In the genomic region with DNA sequence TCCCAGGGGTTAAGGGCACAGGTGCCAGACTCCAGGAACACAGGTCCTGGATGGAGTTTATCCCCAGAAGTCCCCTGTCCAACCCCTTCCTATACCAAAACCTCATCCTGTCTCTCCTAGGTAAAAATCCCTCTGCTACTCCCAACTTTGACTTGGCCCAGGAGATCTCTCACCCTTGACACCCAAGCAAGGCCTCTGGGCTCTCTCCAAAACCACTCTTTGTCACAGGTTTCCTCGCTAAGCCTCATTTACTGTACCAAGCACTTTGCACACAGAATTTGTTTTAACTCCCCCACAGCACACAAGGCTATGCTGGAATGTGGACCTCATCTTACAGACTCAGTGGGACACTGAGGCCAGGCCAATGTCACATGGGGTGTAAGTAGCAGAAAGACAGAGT, we compare ENCODE assay signal across 9 mouse cellular contexts.
DNase-seq lines count a peak whose midpoint lies in the region; ATAC-seq lines count a peak whose summit lies in the region.
"Had no signal": no experiment of that assay in that cellular context is flagged by ENCODE, and none has a peak within 500 bp of the region (broad histone marks: within the 10 kb centered on the region; RNA-seq: fewer than 3 reads in every experiment).

No protein-coding gene starts in this region.

- 80% methylated on average over 1 of the region's 1 CpGs for WGBS in heart, embryonic 11.5 days (ENCODE audit: insufficient replicate concordance)
- 31% methylated on average over 1 of the region's 1 CpGs for WGBS in kidney, embryonic 14.5 days
- 70% methylated on average over 1 of the region's 1 CpGs for WGBS in embryonic facial prominence, embryonic 12.5 days
- WGBS in limb, embryonic 12.5 days: 82% methylated on average over 1 of the region's 1 CpGs

- no peaks in the 10 kb centered on the region for H3K9me3 ChIP-seq in heart, embryonic 11.5 days (replicated peaks; ENCODE audit: control insufficient read depth, low read length)
- H3K9me3 ChIP-seq in kidney, embryonic 14.5 days (ENCODE audit: control insufficient read depth, low read length): no peaks in the 10 kb centered on the region
- H3K9me3 ChIP-seq in embryonic facial prominence, embryonic 12.5 days: no peaks in the 10 kb centered on the region
- H3K9me3 ChIP-seq in limb, embryonic 12.5 days: no peaks in the 10 kb centered on the region
- H3K9me3 ChIP-seq: hindbrain, embryonic 13.5 days had no signal

- no peak for ATAC-seq in heart, embryonic 11.5 days (replicated peaks; ENCODE audit: insufficient number of reproducible peaks, low FRiP score, low TSS enrichment)
- ATAC-seq in kidney, embryonic 14.5 days (ENCODE audit: low FRiP score, low TSS enrichment): no peak
- no peak for ATAC-seq in embryonic facial prominence, embryonic 12.5 days (ENCODE audit: insufficient number of reproducible peaks, insufficient read depth, low FRiP score, low TSS enrichment)
- ATAC-seq in limb, embryonic 12.5 days (ENCODE audit: insufficient number of reproducible peaks, insufficient read depth, low FRiP score, low TSS enrichment, low read depth): no peak

- DNase-seq in heart, postnatal 36 days: no peak
- DNase-seq in kidney, postnatal 36 days: no peak
- no peak for DNase-seq in urinary bladder, postnatal 10 days (ENCODE audit: low spot score)
- DNase-seq in cerebellum, adult 11 months: no peak

- peak overlapping the region; percentile 36 for H3K4me2 ChIP-seq in heart, embryonic 11.5 days
- H3K4me2 ChIP-seq in kidney, embryonic 14.5 days (replicated peaks; ENCODE audit: low read depth, low read length): peak overlapping the region; percentile 36; the same call in 1 of the 2 replicates
- H3K4me2 ChIP-seq in embryonic facial prominence, embryonic 12.5 days (replicated peaks): no peak overlapping the region
- peak overlapping the region; percentile 15; the same call in 1 of the 2 replicates for H3K4me2 ChIP-seq in limb, embryonic 12.5 days
- H3K4me2 ChIP-seq: hindbrain, embryonic 13.5 days had no signal

- H3K9ac ChIP-seq in heart, embryonic 11.5 days (ENCODE audit: low read depth, low read length): 0 out of 2 replicates have a peak overlapping the region, but pooled peaks have one; percentile 11
- H3K9ac ChIP-seq in kidney, embryonic 14.5 days (ENCODE audit: low read depth, low read length): no peak overlapping the region
- H3K9ac ChIP-seq in embryonic facial prominence, embryonic 12.5 days: no peak overlapping the region
- H3K9ac ChIP-seq in limb, embryonic 12.5 days (replicated peaks): no peak overlapping the region
- H3K9ac ChIP-seq: hindbrain, embryonic 13.5 days had no signal

- peak overlapping the region; percentile 85 for H3K27ac ChIP-seq in heart, embryonic 11.5 days (ENCODE audit: low read depth, low read length)
- peak overlapping the region; percentile 93 for H3K27ac ChIP-seq in kidney, embryonic 14.5 days (ENCODE audit: low read depth, low read length)
- H3K27ac ChIP-seq in embryonic facial prominence, embryonic 12.5 days: 0 out of 2 replicates have a peak overlapping the region, but pooled peaks have one; percentile 75
- H3K27ac ChIP-seq in limb, embryonic 12.5 days: peak overlapping the region; percentile 86

- no peaks in the 10 kb centered on the region for H3K27me3 ChIP-seq in heart, embryonic 11.5 days (ENCODE audit: control insufficient read depth, insufficient read depth, low read length)
- no peaks in the 10 kb centered on the region for H3K27me3 ChIP-seq in kidney, embryonic 14.5 days (ENCODE audit: control insufficient read depth, insufficient read depth, low read length)
- H3K27me3 ChIP-seq in embryonic facial prominence, embryonic 12.5 days: no peaks in the 10 kb centered on the region
- H3K27me3 ChIP-seq in limb, embryonic 12.5 days: no peaks in the 10 kb centered on the region
- H3K27me3 ChIP-seq: hindbrain, embryonic 13.5 days had no signal

- peaks cover 96% of the 10 kb centered on the region for H3K4me1 ChIP-seq in heart, embryonic 11.5 days (ENCODE audit: control insufficient read depth, insufficient read depth, low read length)
- H3K4me1 ChIP-seq in kidney, embryonic 14.5 days (ENCODE audit: control insufficient read depth, insufficient read depth, low read length): peaks cover 97% of the 10 kb centered on the region
- peaks cover 82% of the 10 kb centered on the region for H3K4me1 ChIP-seq in embryonic facial prominence, embryonic 12.5 days
- peaks cover 94% of the 10 kb centered on the region for H3K4me1 ChIP-seq in limb, embryonic 12.5 days (replicated peaks)

- H3K4me3 ChIP-seq in heart, embryonic 11.5 days (ENCODE audit: low read depth, low read length): no peak overlapping the region
- H3K4me3 ChIP-seq in kidney, embryonic 14.5 days (ENCODE audit: low read length): no peak overlapping the region
- no peak overlapping the region for H3K4me3 ChIP-seq in embryonic facial prominence, embryonic 12.5 days
- no peak overlapping the region for H3K4me3 ChIP-seq in limb, embryonic 12.5 days (replicated peaks)
- H3K4me3 ChIP-seq: hindbrain, embryonic 13.5 days had no signal

- intact Hi-C loops in heart, postnatal 36 days (cut with DNase I): loop anchor here (2.0 kb wide), 1 partner anchor 45 kb away; no protein-coding TSS in a partner anchor

- H3K36me3 ChIP-seq in heart, embryonic 11.5 days (ENCODE audit: control insufficient read depth, insufficient read depth, low read length): no peaks in the 10 kb centered on the region
- no peaks in the 10 kb centered on the region for H3K36me3 ChIP-seq in kidney, embryonic 14.5 days (ENCODE audit: control insufficient read depth, insufficient read depth, low read length)
- no peaks in the 10 kb centered on the region for H3K36me3 ChIP-seq in embryonic facial prominence, embryonic 12.5 days
- no peaks in the 10 kb centered on the region for H3K36me3 ChIP-seq in limb, embryonic 12.5 days
- H3K36me3 ChIP-seq: hindbrain, embryonic 13.5 days had no signal
